Mouse (Mus musculus) bone marrow macrophage, adult 2 months (primary cell): ENCODE results near the gene Fam19a3. TPM values are rescaled to one million over a fixed set of nuclear protein-coding genes. Genes with fewer than 3 reads are reported as not detected.

Experiments
- H3K27ac ChIP-seq: 2 replicates; pipeline ENCODE4 v1.5.1; 2012; ENCODE audit warnings: low read depth, low read length; ENCODE audit not compliant: insufficient read depth
- H3K4me1 ChIP-seq: 2 replicates; pipeline ENCODE4 v1.6.1; 2012; ENCODE audit warnings: low read length; ENCODE audit not compliant: control insufficient read depth, insufficient read depth
- H3K4me3 ChIP-seq: 2 replicates; pipeline ENCODE4 v1.5.1; 2012; ENCODE audit warnings: mild to moderate bottlenecking, low read length, moderate library complexity; ENCODE audit not compliant: insufficient read depth
- CTCF ChIP-seq: IDR thresholded peaks from 2 replicates; pipeline ENCODE4 v1.5.1; 2012; ENCODE audit warnings: low read depth, mild to moderate bottlenecking, low read length, moderate library complexity
- POLR2A ChIP-seq: IDR thresholded peaks from 2 replicates; pipeline ENCODE4 v1.6.1; 2012; ENCODE audit warnings: mild to moderate bottlenecking, low read depth, low read length, borderline replicate concordance
- polyA plus RNA-seq: library from polyadenylated mRNA; stranded (reverse); fragments of >200 nt; gene quantifications from 2 replicates; pipeline ENCODE4 v1.2.4, GENCODE M21; 2012; ENCODE audit not compliant: missing spikeins, insufficient read depth, insufficient read length

Fam19a3 gene
- polyA plus RNA-seq, 1 experiment = 0.21 TPM

DNA sequence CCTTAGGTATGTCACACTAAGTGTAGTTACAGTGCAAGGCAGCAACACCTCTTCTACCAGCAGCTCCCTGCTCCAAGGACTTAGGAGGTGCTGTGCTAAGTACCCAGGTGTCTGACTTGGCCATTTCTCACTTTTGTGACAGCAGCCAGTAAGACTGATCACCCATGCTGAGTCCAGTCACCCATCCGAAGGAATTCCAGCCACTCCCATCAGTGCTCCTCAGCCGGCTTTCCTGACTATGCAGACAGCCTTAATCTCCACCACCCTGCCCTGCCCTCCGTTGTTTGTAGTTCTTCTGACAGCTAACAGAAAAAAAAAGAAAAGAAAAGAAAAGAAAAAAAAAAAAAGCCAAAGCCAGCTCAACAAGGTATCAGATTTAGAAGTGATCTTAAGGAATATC is 30.1 kb upstream of the Fam19a3 start:
- Histone ChIP-seq H3K27ac (no peak overlapping the region), H3K4me3 (no peak overlapping the region), H3K4me1 (peaks cover 12% of the 10 kb centered on the region)
- TF ChIP-seq CTCF (no peak), POLR2A (no peak)

DNA sequence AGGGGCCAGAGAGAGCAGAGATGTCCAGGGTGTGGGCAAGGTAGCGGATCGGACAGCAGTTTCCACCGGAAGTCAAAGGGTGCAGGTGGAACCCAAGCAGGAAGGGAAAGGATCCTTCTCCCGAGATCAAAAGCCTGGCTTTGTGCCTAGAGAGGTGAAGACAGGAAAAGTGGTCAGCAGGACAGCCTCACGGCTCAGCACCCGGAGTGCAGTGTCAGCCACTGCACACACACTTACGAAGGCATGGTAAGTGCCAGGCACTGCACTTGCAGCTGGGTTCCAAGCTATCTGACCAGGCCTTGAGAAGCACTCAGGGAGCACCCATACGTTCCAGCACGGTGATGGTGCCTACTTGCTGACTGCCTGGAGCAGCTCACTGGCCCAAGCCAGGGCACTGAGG is 23.9 kb upstream of the Fam19a3 start:
- no peak for TF ChIP-seq CTCF
- no peak for TF ChIP-seq POLR2A
- Histone ChIP-seq H3K4me1 (no peaks in the 10 kb centered on the region), H3K27ac (no peak overlapping the region), H3K4me3 (no peak overlapping the region)

DNA sequence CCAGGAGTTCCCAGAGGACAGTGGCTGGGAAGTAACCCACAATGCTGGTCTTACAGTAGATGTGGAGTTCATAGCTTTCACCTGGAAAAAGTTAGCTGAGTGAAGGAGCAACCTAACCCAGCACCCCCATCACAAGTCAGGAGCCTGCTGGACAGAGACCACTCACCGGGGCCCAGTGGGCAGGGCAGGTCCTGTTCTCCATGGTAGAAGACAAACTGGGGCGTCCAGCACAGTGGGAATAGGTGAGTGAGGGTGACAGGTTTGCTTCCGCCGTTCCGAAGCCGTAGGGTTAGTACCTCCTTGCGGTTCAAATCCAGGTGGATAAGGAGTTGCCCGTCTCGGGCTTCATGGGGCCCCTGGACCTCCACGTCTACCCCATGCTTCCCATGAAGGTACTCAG is 22.7 kb upstream of the Fam19a3 start:
- Histone ChIP-seq H3K4me1 (no peaks in the 10 kb centered on the region), H3K4me3 (no peak overlapping the region), H3K27ac (no peak overlapping the region)
- TF ChIP-seq CTCF (no peak), POLR2A (no peak)

DNA sequence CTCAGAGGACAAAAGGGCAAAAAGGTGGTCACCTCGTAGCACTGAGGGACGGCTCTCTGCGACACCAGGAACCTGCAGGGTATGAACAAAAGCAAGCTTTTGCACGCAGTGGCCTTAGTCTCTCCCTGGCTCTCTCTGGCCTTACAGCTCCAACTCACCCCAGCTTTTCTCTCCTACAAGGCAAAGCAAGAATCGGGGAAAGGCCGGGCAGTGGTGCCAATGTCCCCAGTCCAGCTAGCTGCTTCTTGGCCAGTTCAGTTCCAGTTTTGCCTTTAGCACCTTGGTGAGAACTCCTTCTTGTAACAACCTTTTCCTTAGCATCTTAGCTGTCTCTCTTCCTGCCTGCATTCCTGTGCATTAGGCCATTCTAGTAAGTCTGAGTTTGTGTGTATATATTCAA is 19.8 kb upstream of the Fam19a3 start:
- TF ChIP-seq CTCF = no peak
- TF ChIP-seq POLR2A = no peak
- no peaks in the 10 kb centered on the region for H3K4me1 ChIP-seq

DNA sequence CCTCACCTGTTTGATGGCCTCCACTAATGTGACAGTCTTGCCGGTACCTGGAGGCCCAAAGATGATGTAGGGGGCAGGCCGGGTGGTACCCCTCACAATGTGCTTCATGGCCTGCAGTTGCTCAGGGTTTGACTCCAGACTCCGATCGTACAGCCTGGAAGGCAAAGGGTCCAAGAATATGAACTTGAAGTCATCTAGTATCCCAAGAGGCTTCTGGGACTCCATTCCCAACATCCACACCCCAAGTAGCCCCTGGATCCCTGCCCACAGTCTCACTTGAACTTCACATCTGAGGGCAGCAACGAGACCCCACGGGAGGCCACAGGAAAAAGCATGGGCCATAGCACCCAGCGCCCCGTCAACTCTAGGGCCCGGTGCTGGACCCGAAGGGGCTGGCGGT is 19.0 kb upstream of the Fam19a3 start:
- no peak overlapping the region for H3K27ac ChIP-seq
- no peak overlapping the region for H3K4me3 ChIP-seq
- TF ChIP-seq POLR2A (no peak), CTCF (no peak)
- H3K4me1 ChIP-seq = no peaks in the 10 kb centered on the region

More for the DNA sequence above, 19.8 kb upstream of the Fam19a3 start:
- no peak overlapping the region for H3K4me3 ChIP-seq
- H3K27ac ChIP-seq = no peak overlapping the region

DNA sequence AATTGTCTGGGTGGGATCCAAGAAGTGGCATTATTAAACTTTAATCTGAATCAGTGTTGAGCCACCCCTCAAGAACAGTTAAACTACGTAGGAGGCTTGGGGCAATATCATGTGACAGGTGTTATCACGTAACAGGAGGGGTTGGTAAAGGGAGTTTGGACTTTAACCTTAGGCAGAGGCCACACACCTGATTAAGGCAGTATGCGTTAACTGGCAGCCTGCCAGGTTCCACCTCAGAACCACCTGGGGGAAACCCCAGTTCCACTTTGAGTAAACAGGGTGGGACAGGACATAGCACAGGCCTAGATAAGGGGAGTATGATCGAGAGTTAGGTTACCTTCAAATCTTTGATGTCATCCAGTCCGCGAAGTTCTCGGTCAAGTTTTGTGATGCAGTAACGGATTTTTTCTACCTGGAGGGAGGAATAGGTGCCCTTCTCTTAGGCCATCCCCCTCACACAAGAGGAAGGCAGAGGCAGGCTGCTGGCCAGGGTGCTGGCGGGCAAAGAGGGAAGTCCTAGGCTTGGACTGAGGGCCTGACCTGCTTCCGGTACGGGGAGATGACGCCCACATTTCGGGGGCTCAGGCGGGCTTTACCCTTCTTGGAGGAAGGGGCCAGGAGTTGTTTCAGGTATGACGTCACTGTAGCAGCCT is 14.9 kb upstream of the Fam19a3 start:
- no peak for TF ChIP-seq CTCF
- TF ChIP-seq POLR2A = no peak
- H3K27ac ChIP-seq = no peak overlapping the region
- peaks cover 33% of the 10 kb centered on the region for H3K4me1 ChIP-seq
- H3K4me3 ChIP-seq = no peak overlapping the region

DNA sequence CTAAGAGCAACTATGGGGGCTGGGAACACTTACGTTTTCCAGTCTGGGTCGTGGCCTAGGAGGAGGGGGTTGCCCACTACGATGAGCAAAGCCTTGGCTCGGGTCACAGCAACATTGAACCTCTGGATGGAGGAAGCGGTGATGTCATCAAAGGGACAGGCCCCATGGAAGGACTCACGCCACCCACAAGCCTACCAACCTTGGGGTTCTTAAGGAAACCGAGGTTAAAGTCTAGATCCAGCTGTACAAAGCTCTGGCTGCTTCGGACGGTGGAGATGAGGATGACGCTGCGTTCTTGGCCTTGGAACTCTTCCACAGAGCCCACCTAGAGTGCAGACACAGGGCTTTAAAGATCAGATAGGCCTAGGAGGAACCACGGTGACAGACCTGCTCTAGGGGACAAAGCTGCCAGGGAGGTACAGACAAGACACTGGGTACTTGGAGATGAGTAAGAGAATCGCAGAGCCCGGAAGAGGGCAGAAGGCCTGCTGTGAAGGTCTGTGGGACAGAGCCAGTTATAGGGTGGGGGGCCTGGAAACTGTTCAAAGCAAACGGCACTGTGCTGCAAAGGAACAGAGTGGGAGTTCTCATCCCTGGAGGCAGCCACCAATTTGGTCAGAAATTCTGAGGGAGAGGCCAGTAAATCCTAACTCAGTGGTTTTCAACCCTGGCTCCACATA is 14.2 kb upstream of the Fam19a3 start:
- peaks cover 40% of the 10 kb centered on the region for H3K4me1 ChIP-seq
- no peak overlapping the region for H3K27ac ChIP-seq
- no peak overlapping the region for H3K4me3 ChIP-seq
- TF ChIP-seq CTCF = no peak
- no peak for TF ChIP-seq POLR2A

DNA sequence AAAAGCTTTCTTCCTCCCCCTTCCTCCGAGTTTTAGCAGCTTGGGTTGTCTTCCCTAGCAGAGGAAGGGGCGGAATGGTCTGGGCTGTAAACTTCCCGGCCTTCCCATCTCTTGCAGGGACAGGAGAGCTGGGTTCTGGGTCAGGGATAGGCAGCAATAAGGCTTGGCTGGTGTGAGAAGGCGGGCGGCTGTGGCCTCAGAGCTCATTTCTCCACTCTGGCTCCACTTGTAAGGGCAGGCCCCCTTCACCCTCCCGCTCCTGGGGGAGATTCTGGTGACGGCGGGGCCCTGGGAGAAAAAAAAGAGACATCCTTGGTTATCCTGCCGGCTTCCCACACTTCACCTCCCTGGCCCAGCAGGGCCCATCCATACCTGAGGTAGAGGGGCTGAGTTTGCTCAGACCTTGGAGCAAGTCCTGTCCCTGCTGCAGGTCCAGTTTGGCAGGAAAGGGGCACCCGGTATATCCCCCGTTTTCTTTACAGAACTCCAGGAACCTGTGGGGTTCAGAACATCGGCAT is 13.4 kb upstream of the Fam19a3 start:
- TF ChIP-seq POLR2A (no peak), CTCF (no peak)
- peaks cover 48% of the 10 kb centered on the region for H3K4me1 ChIP-seq
- peak overlapping the region; percentile 10; the same call in 1 of the 2 replicates for H3K27ac ChIP-seq
- no peak overlapping the region for H3K4me3 ChIP-seq

DNA sequence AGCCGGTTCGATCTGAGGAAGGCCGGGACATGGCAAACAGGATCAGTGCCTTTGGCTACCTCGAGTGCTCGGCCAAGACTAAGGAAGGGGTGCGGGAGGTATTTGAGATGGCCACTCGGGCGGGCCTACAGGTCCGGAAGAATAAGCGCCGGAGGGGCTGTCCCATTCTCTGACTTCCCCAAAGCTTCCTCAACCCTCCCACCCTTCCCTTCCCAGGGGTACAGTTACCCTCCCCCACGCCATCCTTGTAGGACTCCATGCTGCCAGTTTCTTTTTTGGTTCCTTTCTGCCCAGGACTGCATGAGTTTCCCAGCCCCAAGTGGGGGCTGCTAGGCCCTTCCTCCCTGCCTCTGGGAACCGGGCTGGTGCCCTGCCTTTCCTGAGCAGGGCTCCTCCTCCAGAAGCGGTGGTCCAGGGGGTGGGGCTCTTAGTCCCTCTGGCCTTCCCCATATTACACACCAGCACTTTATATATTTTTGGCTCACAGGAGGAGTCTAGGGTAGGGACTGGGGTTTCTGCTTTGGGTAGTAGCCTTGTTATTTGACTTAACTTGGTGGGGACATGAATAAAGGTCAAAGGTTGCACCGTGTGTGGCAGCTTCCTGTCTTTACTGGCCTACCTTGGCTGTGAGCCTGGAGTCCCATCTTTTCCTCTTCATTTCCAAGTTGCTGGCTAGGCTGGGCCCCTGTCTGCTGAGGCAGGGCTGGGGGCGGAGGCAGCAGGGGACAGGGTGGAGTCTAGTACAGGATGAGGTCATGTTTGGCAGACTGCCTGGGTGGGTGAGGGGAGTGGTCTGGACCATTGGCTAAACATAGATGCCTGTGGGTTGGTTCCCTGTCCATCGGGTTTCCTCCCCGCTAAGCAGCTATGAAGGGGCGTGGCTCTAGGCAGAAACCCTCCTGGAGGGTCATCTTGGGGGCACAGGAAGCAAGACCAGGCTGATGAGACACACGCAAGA is 12.5 kb upstream of the Fam19a3 start:
- no peak for TF ChIP-seq CTCF
- TF ChIP-seq POLR2A = no peak
- Histone ChIP-seq H3K27ac (peak overlapping the region; percentile 61), H3K4me3 (no peak overlapping the region), H3K4me1 (peaks cover 57% of the 10 kb centered on the region)
